Mouse (Mus musculus) left cerebral cortex, adult 9 months (tissue): ENCODE measurements at regions not wholly inside any gene's neighbourhood (a gene's known extent, or its start where the extent isn't known, plus 50 kb on each side); places are given as distances from the start of the nearest gene placed in this dataset.

Experiments used
- DNase-seq, 2 experiments: peaks; one replicate each; pipeline ENCODE4 v3.0.0; 2022; ENCODE audit warnings: low spot score in 2 of 2

GRCm38 (mm10) chr6:84514623-84515022 lies 79.1 kb downstream of the Cyp26b1 start:
- no peak for DNase-seq

GRCm38 (mm10) chr6:84508598-84508997 lies 85.1 kb downstream of the Cyp26b1 start:
- no peak for DNase-seq

DNA sequence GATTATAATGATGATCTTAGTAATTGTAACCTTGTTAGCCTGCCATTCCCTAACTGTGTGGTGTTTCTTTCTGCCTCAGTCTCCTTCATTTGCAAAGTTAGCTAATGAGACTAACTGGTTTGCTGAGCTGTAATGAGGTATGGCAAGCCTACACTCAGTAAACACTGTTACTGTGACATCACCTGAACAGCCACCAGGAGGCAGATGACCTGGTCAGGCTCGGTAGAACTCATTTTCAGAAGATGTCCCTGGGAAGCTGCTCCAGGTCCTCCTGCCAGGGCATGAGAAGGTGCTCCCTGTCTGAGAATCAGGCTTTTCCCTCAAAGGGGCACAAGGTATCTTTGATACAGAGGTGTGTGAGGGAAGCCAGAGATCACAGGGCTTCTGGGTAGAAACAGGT lies 87.0 kb downstream of the Cyp26b1 start:
- DNase-seq: no peak

- no peak for DNase-seq
Observed at GRCm38 (mm10) chr6:84500255-84500886, 93.3 kb downstream of the Cyp26b1 start.

DNA sequence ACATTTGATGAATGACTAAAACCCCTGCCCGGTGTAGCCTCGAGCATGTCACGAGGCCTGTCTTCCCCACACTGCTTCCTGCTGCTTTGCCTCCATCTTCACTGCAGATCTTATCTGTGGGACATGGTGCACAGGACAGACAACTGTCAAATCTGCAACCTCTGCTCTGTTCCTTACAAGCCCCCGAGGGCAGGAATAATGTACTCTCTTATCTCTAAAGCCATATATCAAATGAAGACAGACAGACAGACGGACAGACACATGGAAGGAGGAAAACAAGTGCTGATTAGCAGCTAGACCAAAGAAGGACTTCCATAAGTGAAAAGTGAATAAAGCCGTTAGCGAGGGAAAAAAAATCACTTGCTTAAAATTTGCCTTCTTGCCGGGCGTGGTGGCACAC lies 95.6 kb downstream of the Cyp26b1 start:
- DNase-seq: no peak

- DNase-seq: no peak
Observed at GRCm38 (mm10) chr6:84493676-84494075, 100.0 kb downstream of the Cyp26b1 start.

DNA sequence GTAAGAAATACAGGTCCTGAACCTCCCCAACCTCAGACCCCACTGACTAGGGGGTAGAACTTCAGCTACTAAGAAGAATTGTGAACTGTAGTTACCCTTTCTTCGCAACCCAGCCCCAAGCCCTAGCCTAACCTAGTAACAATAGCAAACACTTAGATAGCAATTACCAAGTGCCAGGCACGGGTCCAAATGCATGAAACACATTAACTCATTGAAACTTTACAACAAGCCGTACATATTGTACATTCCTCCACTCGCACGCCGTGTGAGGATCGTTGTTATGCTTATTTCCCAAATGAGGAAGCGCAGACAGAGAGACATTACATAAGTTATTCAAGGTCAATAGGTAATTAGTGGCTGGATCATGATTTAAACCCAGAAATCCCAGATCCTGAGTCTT lies 100.5 kb downstream of the Cyp26b1 start:
- no peak for DNase-seq

DNA sequence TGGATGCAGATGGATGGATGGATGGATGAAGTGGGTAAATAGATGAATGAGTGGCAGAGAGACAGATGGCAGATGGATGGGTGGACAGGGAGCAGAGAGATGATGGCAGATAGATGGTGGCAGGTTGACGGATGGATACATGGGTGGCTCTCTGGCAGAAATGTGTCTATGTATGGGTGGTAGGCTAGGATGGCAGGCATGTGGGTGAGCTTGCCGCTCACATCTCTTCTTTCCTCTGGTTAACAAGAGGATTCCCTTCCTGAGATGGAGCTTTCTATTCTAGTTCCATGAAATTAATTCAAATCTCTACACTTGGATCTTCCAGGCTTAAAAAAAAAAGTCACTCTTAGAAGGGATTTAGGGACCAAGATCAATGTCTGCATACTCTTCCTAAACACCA lies 101.1 kb downstream of the Cyp26b1 start:
- DNase-seq: no peak

- DNase-seq: no peak
Observed at GRCm38 (mm10) chr6:84491106-84491505, 102.6 kb downstream of the Cyp26b1 start.

DNA sequence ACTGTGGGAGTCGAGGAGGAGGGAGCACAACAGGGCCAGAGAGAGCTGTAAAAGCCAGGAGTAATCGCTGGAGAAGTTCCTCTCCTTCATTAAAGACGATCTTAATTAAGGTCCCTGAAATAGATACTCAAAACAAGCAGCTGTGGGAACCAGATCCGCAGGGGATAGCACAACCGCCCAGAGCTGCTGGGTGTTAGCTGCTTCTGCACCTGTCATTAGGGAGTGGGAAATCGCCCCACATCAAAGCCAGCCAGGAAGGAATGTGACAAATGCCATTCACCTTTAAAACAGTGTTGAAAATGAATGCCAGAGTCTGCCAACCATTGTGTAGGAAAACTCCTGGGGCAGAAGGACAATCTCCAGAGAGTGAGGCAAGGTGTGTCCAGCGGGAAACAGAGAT lies 112.5 kb downstream of the Cyp26b1 start:
- DNase-seq: no peak

DNA sequence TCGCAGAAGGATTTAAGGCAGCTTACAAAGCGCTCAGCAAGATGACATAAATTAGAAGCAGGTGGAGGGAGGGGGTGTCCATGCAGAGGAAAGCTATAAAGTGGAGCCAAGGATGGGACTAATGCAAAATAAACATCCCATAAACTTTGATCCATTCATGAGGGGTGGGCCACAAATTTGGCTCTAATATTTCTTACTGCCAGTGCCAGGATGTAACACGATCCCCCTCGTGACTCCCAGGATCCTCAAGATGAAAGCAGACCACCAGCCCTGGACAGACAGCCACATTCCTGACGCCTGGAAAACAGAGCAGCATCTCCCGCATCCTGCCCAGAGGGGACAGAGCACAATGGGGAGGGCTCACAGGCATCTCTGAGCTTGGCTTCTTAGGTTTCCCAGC lies 116.6 kb downstream of the Cyp26b1 start:
- no peak for DNase-seq

- DNase-seq: no peak
Observed at GRCm38 (mm10) chr6:84476466-84476865, 117.2 kb downstream of the Cyp26b1 start.

GRCm38 (mm10) chr6:84474835-84475234 lies 118.9 kb downstream of the Cyp26b1 start:
- no peak for DNase-seq

DNA sequence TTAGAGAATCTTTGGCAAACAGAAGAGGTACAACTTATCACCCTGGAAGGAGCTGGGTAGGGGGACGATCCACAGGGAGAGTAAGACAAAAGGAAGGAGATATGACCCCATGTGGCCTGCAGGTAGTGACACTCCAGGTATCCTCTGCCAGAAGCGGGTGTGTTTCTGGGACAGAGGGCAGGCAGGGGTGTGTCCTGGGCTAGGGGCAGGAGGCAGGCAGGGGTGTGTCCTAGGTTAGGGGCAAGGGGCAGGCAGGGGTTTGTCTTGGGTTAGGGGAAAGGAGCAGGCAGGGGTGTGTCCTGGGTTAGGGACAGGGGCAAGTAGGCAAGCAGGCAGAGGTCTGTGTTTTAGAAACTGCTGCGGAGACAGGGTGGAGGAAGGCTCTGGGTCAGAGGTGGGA lies 120.5 kb downstream of the Cyp26b1 start:
- no peak for DNase-seq

GRCm38 (mm10) chr6:84472287-84472686 lies 121.4 kb downstream of the Cyp26b1 start:
- DNase-seq: no peak

GRCm38 (mm10) chr6:84467319-84467718 lies 126.4 kb downstream of the Cyp26b1 start:
- DNase-seq: no peak

DNA sequence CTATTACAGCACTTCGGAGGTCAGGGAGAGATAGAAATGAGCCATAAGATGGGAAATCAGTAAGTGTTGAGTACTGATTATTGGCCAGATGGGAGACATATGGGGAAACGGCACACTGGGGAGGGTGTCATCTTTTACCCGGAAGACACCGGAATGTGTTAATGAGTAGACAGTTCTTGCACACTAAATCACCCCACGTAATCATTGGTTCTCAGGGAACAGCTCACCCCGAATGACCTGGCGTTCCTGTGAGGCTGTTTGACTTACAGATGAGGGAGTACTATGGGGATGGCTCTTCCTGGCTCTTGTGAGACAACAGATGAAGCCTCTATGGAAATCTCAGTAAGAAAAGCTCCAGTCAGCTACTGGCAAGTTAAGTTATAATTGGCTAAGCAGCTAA lies 127.5 kb downstream of the Cyp26b1 start:
- DNase-seq: peak; percentile 13 to 56

DNA sequence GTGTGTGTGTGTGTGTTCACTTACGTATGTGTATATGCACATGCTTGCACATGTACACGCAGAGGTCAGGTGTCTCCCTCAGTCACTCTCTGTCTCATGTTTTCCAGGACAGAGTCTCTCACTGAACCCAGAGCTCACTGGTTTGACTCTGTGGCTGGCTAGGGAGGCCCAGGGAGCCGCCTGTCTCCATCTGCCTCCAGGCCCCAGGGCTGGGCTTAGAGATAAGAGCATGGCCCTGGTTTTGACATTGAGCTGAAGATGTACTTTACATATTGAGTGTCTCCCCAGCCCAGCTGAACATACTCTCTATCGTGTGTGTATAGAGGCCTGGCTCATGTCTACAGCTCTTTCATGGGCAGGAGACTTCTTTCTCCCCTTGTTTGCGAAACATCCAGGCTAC lies 128.1 kb downstream of the Cyp26b1 start:
- no peak for DNase-seq

DNA sequence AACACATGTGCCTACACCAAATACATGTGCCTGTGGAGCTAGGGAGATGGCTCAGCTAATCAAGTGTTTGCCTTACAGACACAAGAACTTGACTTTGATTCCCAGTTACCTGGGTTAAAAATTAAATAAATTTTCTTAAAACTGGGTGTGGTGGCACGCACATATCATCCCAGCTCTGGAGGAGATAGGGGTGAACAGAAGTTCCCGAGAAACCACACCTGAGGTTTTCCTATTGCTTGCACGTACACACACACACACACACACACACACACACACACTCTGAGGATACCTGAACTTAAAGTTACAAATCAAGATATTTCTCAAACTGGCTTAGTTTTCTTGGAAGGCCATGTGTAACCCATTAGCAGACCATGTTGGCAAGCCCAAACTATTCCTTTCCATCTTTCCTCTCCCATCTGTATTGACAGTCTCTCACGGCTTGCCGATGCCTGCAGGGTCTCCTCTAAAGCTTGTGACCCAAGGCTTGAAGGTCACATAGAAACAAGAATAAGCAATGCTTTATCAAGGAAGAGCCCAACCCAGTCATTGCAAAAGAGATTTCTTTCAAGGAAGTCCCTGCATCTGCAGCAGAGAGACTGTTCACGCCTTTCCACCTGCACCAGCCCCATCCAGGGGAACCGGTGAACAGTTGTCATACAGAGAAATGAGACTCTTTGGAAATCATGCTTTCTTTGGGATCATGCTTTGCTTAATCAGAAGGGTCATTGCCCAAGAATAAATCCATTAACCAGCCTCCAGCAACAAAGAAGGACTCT lies 129.9 kb downstream of the Cyp26b1 start:
- no peak for DNase-seq

- DNase-seq: no peak
Observed at GRCm38 (mm10) chr6:84456803-84457202, 136.9 kb downstream of the Cyp26b1 start.

DNA sequence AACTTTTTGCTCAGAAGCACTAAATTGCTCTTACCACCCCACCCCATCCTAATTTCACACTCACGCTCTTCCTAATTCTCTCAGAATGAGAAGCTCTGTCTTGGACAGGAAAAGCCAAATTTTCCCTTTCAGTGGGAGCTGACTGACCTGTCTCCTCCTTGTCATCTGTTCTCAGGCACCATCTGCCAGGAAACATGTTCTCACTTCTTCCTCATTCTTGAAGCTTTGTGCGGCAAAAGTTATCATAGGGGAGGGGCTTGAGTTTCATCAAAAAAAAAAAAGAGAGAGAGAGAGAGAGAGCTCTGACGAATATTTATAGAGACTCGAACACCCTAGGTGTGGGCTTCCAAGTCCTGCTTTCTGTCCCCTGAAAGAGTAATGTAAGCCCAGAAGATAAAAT lies 148.6 kb downstream of the Cyp26b1 start:
- peak in 1 of 2 experiments; percentile 25 for DNase-seq

DNA sequence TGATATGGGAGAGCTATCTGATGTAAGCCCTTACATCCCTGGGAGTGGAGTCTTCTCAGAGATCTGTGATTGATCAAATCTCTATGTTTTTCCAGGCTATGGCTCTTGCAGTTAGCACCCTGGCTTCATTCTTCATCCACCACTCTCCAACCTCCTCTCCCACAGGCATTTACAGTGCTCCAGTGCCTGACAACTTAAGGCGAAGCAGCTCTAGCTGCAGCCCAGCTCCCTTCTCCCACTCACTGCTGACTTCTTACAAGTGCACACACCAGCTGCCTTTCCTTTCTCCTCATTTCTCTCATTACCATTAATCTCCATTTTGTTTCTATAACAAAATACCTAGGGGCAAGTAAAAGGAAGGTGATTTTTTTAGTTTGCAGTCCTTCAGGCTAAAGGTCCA lies 151.0 kb downstream of the Cyp26b1 start:
- DNase-seq: peak in 1 of 2 experiments; percentile 33

GRCm38 (mm10) chr6:84441721-84442480 lies 151.8 kb downstream of the Cyp26b1 start:
- no peak for DNase-seq
